Mouse (Mus musculus): ENCODE results near the gene Hs6st2. TPM values are rescaled to one million over a fixed set of nuclear protein-coding genes. Genes with fewer than 3 reads are reported as not detected.

Hs6st2 gene
- polyA plus RNA-seq, 1 experiment from 2014 or later: 9.1 TPM

DNA sequence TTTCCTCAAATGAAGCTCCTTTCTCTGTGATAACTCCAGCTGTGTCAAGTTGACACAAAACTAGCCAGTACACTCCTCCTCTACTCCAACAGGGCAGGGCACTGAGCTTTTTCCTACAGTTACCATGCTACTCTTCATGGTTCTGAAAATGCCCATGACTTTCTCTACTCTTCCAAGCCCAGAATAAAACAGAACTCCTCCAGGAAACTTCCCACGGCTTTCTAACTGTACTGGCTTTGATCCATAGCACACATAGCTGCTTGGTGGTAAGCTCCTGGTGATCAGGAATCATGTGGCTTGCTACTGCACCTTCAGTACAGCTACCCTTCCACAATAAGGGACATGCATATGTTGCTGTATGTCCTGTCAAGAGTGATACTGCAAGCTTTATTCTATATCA is 150.5 kb downstream of the Hs6st2 start:
- ATAC-seq (ENCODE audit: insufficient read depth, low FRiP score): no peak
- H3K4me2 ChIP-seq (ENCODE audit: low read depth, low read length): no peak overlapping the region
- no peak overlapping the region for H3K9ac ChIP-seq (ENCODE audit: low read length)

DNA sequence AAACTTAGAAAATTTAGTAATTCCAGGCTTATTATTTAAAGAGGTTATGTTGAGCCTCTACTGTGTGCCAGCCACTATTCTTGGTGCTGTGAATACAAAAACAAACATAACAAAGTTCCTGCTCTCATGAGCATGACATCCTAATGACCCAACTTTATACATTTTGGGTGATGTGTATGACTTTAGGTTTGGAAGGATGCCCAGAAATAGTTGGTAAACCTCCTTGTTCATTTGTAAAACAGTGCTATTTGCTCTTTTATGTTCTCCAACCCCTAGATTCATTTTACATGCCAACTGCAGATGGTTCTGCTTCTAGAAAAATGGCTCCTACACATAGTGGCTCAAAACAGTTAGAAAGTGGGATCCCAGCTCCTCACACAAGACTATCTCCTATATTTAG is 153.1 kb downstream of the Hs6st2 start:
- Histone ChIP-seq H3K9me3 (replicated peaks; ENCODE audit: control insufficient read depth, low read length) (no peaks in the 10 kb centered on the region), H3K9ac (ENCODE audit: low read length) (no peak overlapping the region), H3K27me3 (ENCODE audit: control insufficient read depth, insufficient read depth, low read length) (no peaks in the 10 kb centered on the region; the same call in 1 of the 2 replicates), H3K4me1 (ENCODE audit: control insufficient read depth, insufficient read depth, low read length) (no peaks in the 10 kb centered on the region), H3K4me3 (replicated peaks; ENCODE audit: low read length) (no peak overlapping the region), H3K36me3 (ENCODE audit: control insufficient read depth, insufficient read depth, low read length) (no peaks in the 10 kb centered on the region), H3K4me2 (ENCODE audit: low read depth, low read length) (no peak overlapping the region), H3K27ac (ENCODE audit: low read length) (no peak overlapping the region)
- ATAC-seq (ENCODE audit: insufficient read depth, low FRiP score): no peak

More for the DNA sequence above, 150.5 kb downstream of the Hs6st2 start:
- no peak overlapping the region for H3K27ac ChIP-seq (ENCODE audit: low read length)
- WGBS: 79% methylated on average over 1 of the region's 1 CpGs
- H3K36me3 ChIP-seq (ENCODE audit: control insufficient read depth, insufficient read depth, low read length): no peaks in the 10 kb centered on the region
- no peaks in the 10 kb centered on the region for H3K9me3 ChIP-seq (replicated peaks; ENCODE audit: control insufficient read depth, low read length)
- no peaks in the 10 kb centered on the region; the same call in 1 of the 2 replicates for H3K27me3 ChIP-seq (ENCODE audit: control insufficient read depth, insufficient read depth, low read length)
- no peak overlapping the region for H3K4me3 ChIP-seq (replicated peaks; ENCODE audit: low read length)
- H3K4me1 ChIP-seq (ENCODE audit: control insufficient read depth, insufficient read depth, low read length): no peaks in the 10 kb centered on the region

DNA sequence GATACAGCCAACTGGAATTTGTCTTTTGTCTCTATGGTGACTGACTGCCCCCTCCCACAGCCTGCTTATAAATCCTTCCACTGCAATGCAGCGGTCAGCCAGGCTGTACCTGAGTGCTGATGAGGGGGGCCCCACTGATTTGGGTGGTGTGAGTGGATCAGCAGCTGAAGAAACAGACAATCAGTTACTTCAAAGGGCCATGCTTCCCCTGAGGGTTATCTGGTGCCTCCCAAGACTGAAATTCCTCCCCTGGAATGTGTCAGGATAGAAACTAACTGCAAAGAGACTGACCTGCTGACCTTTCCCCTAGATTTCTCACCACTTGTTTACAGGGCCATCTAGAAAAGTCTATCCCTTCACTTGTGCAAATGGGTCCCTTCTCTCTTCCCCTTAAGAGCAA is 166.8 kb downstream of the Hs6st2 start:
- Histone ChIP-seq H3K9me3 (replicated peaks; ENCODE audit: control insufficient read depth, low read length) (no peaks in the 10 kb centered on the region), H3K27ac (ENCODE audit: low read length) (no peak overlapping the region), H3K27me3 (ENCODE audit: control insufficient read depth, insufficient read depth, low read length) (no peaks in the 10 kb centered on the region), H3K36me3 (ENCODE audit: control insufficient read depth, insufficient read depth, low read length) (no peaks in the 10 kb centered on the region), H3K4me3 (replicated peaks; ENCODE audit: low read length) (no peak overlapping the region), H3K4me2 (ENCODE audit: low read depth, low read length) (no peak overlapping the region), H3K9ac (ENCODE audit: low read length) (no peak overlapping the region), H3K4me1 (ENCODE audit: control insufficient read depth, insufficient read depth, low read length) (no peaks in the 10 kb centered on the region)
- ATAC-seq (ENCODE audit: insufficient read depth, low FRiP score): no peak
- WGBS: 32% methylated on average over 1 of the region's 1 CpGs

DNA sequence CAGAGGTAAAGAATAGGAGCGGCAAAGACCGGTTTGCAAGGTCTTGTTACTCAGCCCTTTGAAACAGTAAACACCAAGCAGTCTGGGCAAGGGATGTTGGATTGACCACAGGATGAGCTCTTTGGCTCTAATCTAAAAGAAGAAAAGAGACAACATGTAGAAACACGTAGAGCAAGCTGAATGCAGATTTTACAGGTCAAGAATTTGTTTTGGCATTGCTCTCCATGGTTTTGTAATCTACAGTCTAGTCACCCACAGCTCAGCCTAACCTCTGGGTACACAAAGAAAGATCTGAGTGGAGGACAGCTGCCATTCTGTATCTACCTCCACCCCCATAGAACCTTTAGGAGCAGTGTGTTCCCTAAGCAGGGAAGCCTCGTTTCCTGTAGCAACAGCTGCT is 175.1 kb downstream of the Hs6st2 start:
- no peak overlapping the region for H3K9ac ChIP-seq (ENCODE audit: low read length)
- WGBS: 66% methylated on average over 4 of the region's 4 CpGs
- H3K36me3 ChIP-seq (ENCODE audit: control insufficient read depth, insufficient read depth, low read length): no peaks in the 10 kb centered on the region

DNA sequence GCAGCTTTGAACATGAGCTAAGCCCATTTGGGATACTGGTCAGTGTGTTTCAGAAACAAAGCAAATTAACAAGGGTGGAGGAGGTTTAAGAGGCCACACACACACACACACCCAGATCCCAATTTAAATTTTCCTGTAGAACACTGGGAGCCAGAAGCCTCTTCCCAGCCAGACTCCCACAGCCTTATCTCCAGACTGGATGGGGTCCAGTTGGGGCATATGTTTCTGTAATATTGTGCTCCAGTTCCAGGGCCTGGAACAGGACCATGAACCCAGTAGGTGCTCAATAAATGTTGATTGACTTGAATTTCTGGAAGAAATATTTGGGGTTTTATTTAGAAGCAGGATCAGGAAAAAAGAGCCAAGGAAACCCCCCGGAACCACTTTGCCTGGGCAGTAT is 176.0 kb downstream of the Hs6st2 start:
- Histone ChIP-seq H3K36me3 (ENCODE audit: control insufficient read depth, insufficient read depth, low read length) (no peaks in the 10 kb centered on the region), H3K4me2 (ENCODE audit: low read depth, low read length) (no peak overlapping the region), H3K9ac (ENCODE audit: low read length) (no peak overlapping the region), H3K4me1 (ENCODE audit: control insufficient read depth, insufficient read depth, low read length) (no peaks in the 10 kb centered on the region), H3K9me3 (replicated peaks; ENCODE audit: control insufficient read depth, low read length) (no peaks in the 10 kb centered on the region), H3K27me3 (ENCODE audit: control insufficient read depth, insufficient read depth, low read length) (no peaks in the 10 kb centered on the region; the same call in 1 of the 2 replicates), H3K4me3 (replicated peaks; ENCODE audit: low read length) (no peak overlapping the region), H3K27ac (ENCODE audit: low read length) (no peak overlapping the region)
- whole genome bisulfite sequencing: 64% methylated on average over 1 of the region's 1 CpGs
- no peak for ATAC-seq (ENCODE audit: insufficient read depth, low FRiP score)

More for the DNA sequence above, 175.1 kb downstream of the Hs6st2 start:
- Histone ChIP-seq H3K4me3 (replicated peaks; ENCODE audit: low read length) (no peak overlapping the region), H3K27me3 (ENCODE audit: control insufficient read depth, insufficient read depth, low read length) (no peaks in the 10 kb centered on the region; the same call in 1 of the 2 replicates), H3K4me1 (ENCODE audit: control insufficient read depth, insufficient read depth, low read length) (no peaks in the 10 kb centered on the region), H3K4me2 (ENCODE audit: low read depth, low read length) (no peak overlapping the region), H3K27ac (ENCODE audit: low read length) (no peak overlapping the region), H3K9me3 (replicated peaks; ENCODE audit: control insufficient read depth, low read length) (no peaks in the 10 kb centered on the region)
- no peak for ATAC-seq (ENCODE audit: insufficient read depth, low FRiP score)

DNA sequence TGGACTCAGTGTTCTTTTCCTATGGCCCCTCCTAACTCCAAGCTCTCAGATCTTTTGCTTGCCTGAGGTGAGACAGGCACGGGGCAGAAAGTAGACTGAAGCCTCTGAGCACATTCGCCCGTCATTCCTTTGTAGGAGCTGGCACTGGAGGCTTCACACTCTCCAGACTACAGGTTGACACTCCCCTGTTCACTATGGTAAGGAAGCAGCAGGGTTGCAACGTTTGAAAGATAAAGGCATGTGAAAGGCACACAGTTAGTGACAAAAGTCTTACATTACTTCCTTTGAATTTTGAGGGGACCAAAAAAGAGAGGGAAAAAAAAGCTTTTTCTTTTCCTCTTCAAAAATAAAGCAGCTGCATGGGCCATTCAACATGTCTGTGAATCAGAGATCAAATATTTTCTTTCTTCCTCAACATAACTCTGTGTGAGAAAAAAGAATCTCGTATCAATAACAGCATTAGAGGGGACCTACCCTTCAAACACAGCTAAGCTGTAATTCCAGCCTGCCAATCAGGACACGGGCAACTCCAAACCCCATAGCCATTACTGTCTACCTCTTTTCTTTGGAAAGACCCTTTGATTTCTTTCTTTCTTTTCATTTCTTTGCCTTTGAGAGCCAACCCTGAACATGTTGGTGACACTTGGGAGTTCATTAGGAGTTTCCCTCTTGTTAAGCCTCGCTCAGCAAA is 177.7 kb downstream of the Hs6st2 start:
- no peak overlapping the region for H3K27ac ChIP-seq (ENCODE audit: low read length)
- no peak overlapping the region for H3K9ac ChIP-seq (ENCODE audit: low read length)
- H3K36me3 ChIP-seq (ENCODE audit: control insufficient read depth, insufficient read depth, low read length): no peaks in the 10 kb centered on the region
- no peak overlapping the region for H3K4me2 ChIP-seq (ENCODE audit: low read depth, low read length)
- no peaks in the 10 kb centered on the region for H3K4me1 ChIP-seq (ENCODE audit: control insufficient read depth, insufficient read depth, low read length)
- 61% methylated on average over 7 of the region's 7 CpGs for WGBS
- ATAC-seq (ENCODE audit: insufficient read depth, low FRiP score): no peak
- no peaks in the 10 kb centered on the region for H3K9me3 ChIP-seq (replicated peaks; ENCODE audit: control insufficient read depth, low read length)
- no peak overlapping the region for H3K4me3 ChIP-seq (replicated peaks; ENCODE audit: low read length)
- H3K27me3 ChIP-seq (ENCODE audit: control insufficient read depth, insufficient read depth, low read length): no peaks in the 10 kb centered on the region; the same call in 1 of the 2 replicates

DNA sequence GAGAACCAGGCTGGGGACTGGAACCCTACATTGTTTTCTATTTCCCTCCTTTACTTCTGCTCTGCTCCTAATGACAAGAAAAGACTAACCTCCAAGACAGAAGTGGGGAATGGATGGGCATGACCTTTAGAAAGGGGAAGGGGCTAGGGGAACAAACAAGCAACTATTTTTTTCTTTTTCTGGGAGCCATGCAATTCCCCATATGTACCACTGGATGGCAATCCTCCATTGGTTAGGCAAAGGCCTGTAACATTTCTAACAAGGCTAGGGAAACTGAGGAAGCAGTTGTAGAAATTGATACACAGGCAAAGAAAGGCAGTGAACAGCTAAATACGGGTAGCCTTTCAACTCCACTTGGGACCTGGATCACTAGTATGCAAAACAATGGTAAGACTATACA is 183.8 kb downstream of the Hs6st2 start:
- no peaks in the 10 kb centered on the region for H3K36me3 ChIP-seq (ENCODE audit: control insufficient read depth, insufficient read depth, low read length)
- H3K4me3 ChIP-seq (replicated peaks; ENCODE audit: low read length): no peak overlapping the region
- no peak overlapping the region for H3K27ac ChIP-seq (ENCODE audit: low read length)
- H3K27me3 ChIP-seq (ENCODE audit: control insufficient read depth, insufficient read depth, low read length): no peaks in the 10 kb centered on the region; the same call in 1 of the 2 replicates
- 65% methylated on average over 1 of the region's 1 CpGs for WGBS
- no peaks in the 10 kb centered on the region for H3K9me3 ChIP-seq (replicated peaks; ENCODE audit: control insufficient read depth, low read length)
- ATAC-seq (ENCODE audit: insufficient read depth, low FRiP score): no peak
- no peak overlapping the region for H3K4me2 ChIP-seq (ENCODE audit: low read depth, low read length)
- H3K9ac ChIP-seq (ENCODE audit: low read length): no peak overlapping the region
- no peaks in the 10 kb centered on the region for H3K4me1 ChIP-seq (ENCODE audit: control insufficient read depth, insufficient read depth, low read length)

DNA sequence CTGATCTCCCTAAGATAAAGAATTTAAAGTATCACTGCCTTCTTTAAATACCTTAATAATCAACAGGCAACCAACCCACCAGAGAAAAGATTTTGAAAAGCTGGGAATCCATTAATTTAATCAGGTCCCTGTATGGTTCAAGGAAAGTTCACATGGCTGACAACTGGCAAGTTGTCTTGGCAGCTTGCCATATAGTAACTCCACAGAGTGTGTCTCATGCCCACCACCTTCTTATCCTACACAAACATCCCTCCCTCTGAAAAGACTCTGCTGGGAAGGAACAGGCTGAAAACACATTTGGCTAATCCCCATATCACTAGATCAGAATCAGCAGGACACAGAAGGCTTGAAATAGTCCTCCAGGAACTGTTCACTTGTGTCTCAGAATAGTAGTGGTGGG is 193.3 kb downstream of the Hs6st2 start:
- no peaks in the 10 kb centered on the region for H3K4me1 ChIP-seq (ENCODE audit: control insufficient read depth, insufficient read depth, low read length)
- H3K4me2 ChIP-seq (ENCODE audit: low read depth, low read length): no peak overlapping the region
- no peaks in the 10 kb centered on the region for H3K27me3 ChIP-seq (ENCODE audit: control insufficient read depth, insufficient read depth, low read length)
- H3K27ac ChIP-seq (ENCODE audit: low read length): no peak overlapping the region
- no peaks in the 10 kb centered on the region for H3K9me3 ChIP-seq (replicated peaks; ENCODE audit: control insufficient read depth, low read length)
- no peak overlapping the region for H3K9ac ChIP-seq (ENCODE audit: low read length)
- H3K4me3 ChIP-seq (replicated peaks; ENCODE audit: low read length): no peak overlapping the region
- H3K36me3 ChIP-seq (ENCODE audit: control insufficient read depth, insufficient read depth, low read length): no peaks in the 10 kb centered on the region
- ATAC-seq (ENCODE audit: insufficient read depth, low FRiP score): no peak

DNA sequence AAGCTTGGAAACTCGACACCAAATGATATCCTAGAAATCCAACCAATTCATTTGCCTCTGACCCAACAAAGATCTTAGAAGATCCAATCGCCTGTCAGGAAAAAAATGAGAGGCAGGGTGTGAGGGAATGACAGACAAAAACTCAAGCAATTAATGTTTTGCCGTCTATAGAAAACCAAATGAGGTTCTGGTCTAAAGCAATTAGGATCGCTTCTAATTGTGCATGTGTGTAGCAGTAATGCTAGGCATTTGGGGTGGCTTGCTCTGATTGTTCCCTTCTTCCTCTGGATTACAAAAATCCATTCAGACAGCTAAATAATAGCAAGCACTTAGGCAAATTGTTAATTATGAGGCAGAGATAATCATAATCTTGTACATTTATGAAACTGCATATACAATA is 212.2 kb downstream of the Hs6st2 start:
- H3K27me3 ChIP-seq (ENCODE audit: control insufficient read depth, insufficient read depth, low read length): no peaks in the 10 kb centered on the region; the same call in 1 of the 2 replicates
- no peaks in the 10 kb centered on the region for H3K36me3 ChIP-seq (ENCODE audit: control insufficient read depth, insufficient read depth, low read length)
- no peak overlapping the region for H3K4me3 ChIP-seq (replicated peaks; ENCODE audit: low read length)
- no peaks in the 10 kb centered on the region for H3K9me3 ChIP-seq (replicated peaks; ENCODE audit: control insufficient read depth, low read length)
- no peak overlapping the region for H3K4me2 ChIP-seq (ENCODE audit: low read depth, low read length)
- no peak for ATAC-seq (ENCODE audit: insufficient read depth, low FRiP score)
- H3K9ac ChIP-seq (ENCODE audit: low read length): no peak overlapping the region
- no peaks in the 10 kb centered on the region for H3K4me1 ChIP-seq (ENCODE audit: control insufficient read depth, insufficient read depth, low read length)
- H3K27ac ChIP-seq (ENCODE audit: low read length): no peak overlapping the region
- WGBS: 85% methylated on average over 4 of the region's 4 CpGs

Measured in stomach, embryonic 16.5 days (tissue).